Mouse (Mus musculus): Measurements from ENCODE around the gene Gadd45b.

GRCm38 (mm10) chr10:80946684-80947437, 17.0 kb downstream of the Gadd45b start:
- TF ChIP-seq CTCF (IDR thresholded peaks at IDR 0.05; ENCODE audit: low read depth) (peak; percentile 61), EP300 (optimal IDR thresholded peaks at IDR 0.05) (no peak)

Measured in stomach, postnatal 0 days (tissue).